Mouse (Mus musculus): Measurements from ENCODE around the gene Cxcl15.

DNA sequence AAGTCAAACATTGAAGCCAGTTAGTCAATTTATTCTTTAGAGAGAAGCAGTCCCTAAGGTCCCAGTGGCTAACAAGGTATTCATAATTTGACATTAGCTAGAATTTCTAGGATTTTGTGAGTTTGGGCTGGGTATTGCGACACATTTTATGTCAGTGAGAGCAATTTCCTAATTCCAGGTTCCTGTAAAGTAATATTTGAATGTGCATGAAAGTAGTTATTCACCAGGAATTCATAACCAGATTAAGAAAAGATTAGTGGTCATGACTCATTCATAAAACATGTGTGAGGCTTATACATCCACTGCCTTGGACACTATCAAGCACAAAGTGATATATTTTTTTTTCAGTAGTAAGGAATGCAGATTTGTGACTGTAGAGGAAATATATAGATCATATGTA is 40.4 kb upstream of the Cxcl15 start:
- TF ChIP-seq CTCF (IDR thresholded peaks at IDR 0.05; ENCODE audit: control insufficient read depth, insufficient read depth, insufficient read length) (no peak), USF1 (IDR thresholded peaks at IDR 0.05; ENCODE audit: low read depth) (peak; percentile 60), MAX (IDR thresholded peaks at IDR 0.05) (no peak), MYOG (IDR thresholded peaks at IDR 0.05; ENCODE audit: control insufficient read depth, extremely low read depth, insufficient read length) (no peak)

All from C2C12 (cell line).